Mouse (Mus musculus) limb, embryonic 14.5 days (tissue): ENCODE measurements around the gene Tmeff2. TPM values are rescaled to one million over a fixed set of nuclear protein-coding genes. Genes with fewer than 3 reads are reported as not detected.

ENCODE experiments used
- ATAC-seq: fragments of 200-750 bp; cut with Nextera tagmentation; 2 replicates; pipeline ENCODE4 v1.8.0; 2017; ENCODE audit warnings: low read depth, moderate number of reproducible peaks, moderate TSS enrichment; ENCODE audit not compliant: low FRiP score
- DNase-seq: peaks from one replicate; pipeline ENCODE4 v3.0.0-alpha.2; 2015; ENCODE audit warnings: low spot score
- H3K27ac ChIP-seq: fragments of 300-500 bp; sonication (generic); replicated peaks from 2 replicates; pipeline ENCODE4 v1.5.1; 2014; ENCODE audit warnings: low read depth, mild to moderate bottlenecking, low read length, moderate library complexity, mixed read lengths
- H3K27me3 ChIP-seq: fragments of 300-500 bp; sonication (generic); 2 replicates; pipeline ENCODE4 v1.6.1; 2014; ENCODE audit warnings: low read length, mixed read lengths; ENCODE audit not compliant: control insufficient read depth, insufficient read depth
- H3K36me3 ChIP-seq: fragments of 300-500 bp; sonication (generic); 2 replicates; pipeline ENCODE4 v1.6.1; 2014; ENCODE audit warnings: mild to moderate bottlenecking, low read length, moderate library complexity, mixed read lengths; ENCODE audit not compliant: control insufficient read depth, insufficient read depth
- H3K4me1 ChIP-seq: fragments of 300-500 bp; sonication (generic); 2 replicates; pipeline ENCODE4 v1.6.1; 2014; ENCODE audit warnings: antibody characterized with exemption, low read length, mixed read lengths; ENCODE audit not compliant: control insufficient read depth, insufficient read depth
- H3K4me2 ChIP-seq: fragments of 300-500 bp; sonication (generic); replicated peaks from 2 replicates; pipeline ENCODE4 v1.6.1; 2014; ENCODE audit warnings: low read depth, mild to moderate bottlenecking, low read length, moderate library complexity; ENCODE audit not compliant: severe bottlenecking
- H3K4me3 ChIP-seq: fragments of 300-500 bp; sonication (generic); replicated peaks from 2 replicates; pipeline ENCODE4 v1.5.1; 2014; ENCODE audit warnings: low read length
- H3K9ac ChIP-seq: fragments of 300-500 bp; sonication (generic); 2 replicates; pipeline ENCODE4 v1.6.1; 2014; ENCODE audit warnings: mild to moderate bottlenecking, low read depth, low read length, moderate library complexity; ENCODE audit not compliant: severe bottlenecking
- H3K9me3 ChIP-seq: fragments of 300-500 bp; sonication (generic); 2 replicates; pipeline ENCODE4 v1.6.1; 2016; ENCODE audit warnings: low read length; ENCODE audit not compliant: control insufficient read depth
- POLR2A ChIP-seq: fragments of 200-500 bp; IDR thresholded peaks from 2 replicates; pipeline ENCODE4 v1.8.0; 2012; ENCODE audit warnings: inconsistent platforms, mild to moderate bottlenecking, moderate library complexity, borderline replicate concordance; ENCODE audit not compliant: insufficient read depth, insufficient read length; ENCODE audit errors: extremely low read depth
- whole genome bisulfite sequencing: fragments of 180-500 bp; shearing (Covaris S2); extraction: QIAGEN DNeasy Blood & Tissue Kit; methylation state at CpG from one replicate; pipeline ENCODE4 v1.1.7; 2014; 5-methylcytosine and 5-hydroxymethylcytosine counted together
- polyA plus RNA-seq, 2 experiments: library from polyadenylated mRNA; depleted of rRNA in 1 of 2; stranded (reverse) in 1 of 2; unstranded in 1 of 2; fragments of >200 nt; fragmentation: Nextera tagmentation in 1 of 2; extraction: Ambion mirVana in 1 of 2; gene quantifications; 2 replicates each; pipeline versions ENCODE4 v1.2.1 to v1.2.3; 2012 to 2014

Gene Tmeff2
- polyA plus RNA-seq, 2 experiments, result 18.0 to 23.3 TPM

- Histone ChIP-seq H3K27me3 (no peaks in the 10 kb centered on the region), H3K4me2 (no peak overlapping the region), H3K36me3 (no peaks in the 10 kb centered on the region), H3K9me3 (no peaks in the 10 kb centered on the region), H3K27ac (no peak overlapping the region), H3K4me1 (no peaks in the 10 kb centered on the region), H3K4me3 (no peak overlapping the region), H3K9ac (no peak overlapping the region)
- ATAC-seq (no peak), DNase-seq (no peak)
- WGBS, result 85% methylated on average over 2 of the region's 2 CpGs
- TF ChIP-seq POLR2A, result no peak
Measured at GRCm38 (mm10) chr1:51184276-51184675, 283.8 kb downstream of the Tmeff2 start.

DNA sequence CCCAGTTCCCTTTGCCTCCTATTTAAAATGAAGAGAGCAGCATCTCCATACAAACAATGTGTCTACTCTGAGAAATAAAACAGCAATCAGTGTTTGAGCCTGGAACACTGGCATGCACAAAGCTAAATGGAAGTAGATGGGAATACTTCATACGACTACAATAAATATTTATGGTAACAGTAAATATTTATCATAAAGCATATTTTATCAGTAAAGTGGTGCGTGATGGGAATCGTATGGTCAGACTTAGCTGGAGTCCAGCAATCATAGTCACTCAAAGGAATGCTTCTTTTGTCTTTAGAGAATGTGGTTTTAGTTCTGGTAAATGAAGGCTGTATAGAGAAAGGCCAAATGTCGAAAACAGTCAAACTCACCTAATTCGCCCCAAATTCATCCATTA, 288.6 kb downstream of the Tmeff2 start:
- Histone ChIP-seq H3K27me3 (no peaks in the 10 kb centered on the region), H3K4me1 (no peaks in the 10 kb centered on the region), H3K36me3 (no peaks in the 10 kb centered on the region), H3K9ac (no peak overlapping the region), H3K4me2 (no peak overlapping the region), H3K27ac (no peak overlapping the region), H3K4me3 (no peak overlapping the region), H3K9me3 (no peaks in the 10 kb centered on the region)
- ATAC-seq, result no peak
- 94% methylated on average over 5 of the region's 5 CpGs for WGBS
- no peak for DNase-seq
- TF ChIP-seq POLR2A, result no peak

GRCm38 (mm10) chr1:51191253-51191652, 290.8 kb downstream of the Tmeff2 start:
- no peak overlapping the region for H3K4me2 ChIP-seq
- no peaks in the 10 kb centered on the region for H3K4me1 ChIP-seq
- no peaks in the 10 kb centered on the region for H3K9me3 ChIP-seq
- H3K4me3 ChIP-seq, result no peak overlapping the region
- DNase-seq (no peak), ATAC-seq (no peak)
- H3K9ac ChIP-seq, result no peak overlapping the region
- H3K27ac ChIP-seq, result no peak overlapping the region
- no peaks in the 10 kb centered on the region for H3K27me3 ChIP-seq
- no peak for TF ChIP-seq POLR2A
- H3K36me3 ChIP-seq, result no peaks in the 10 kb centered on the region

DNA sequence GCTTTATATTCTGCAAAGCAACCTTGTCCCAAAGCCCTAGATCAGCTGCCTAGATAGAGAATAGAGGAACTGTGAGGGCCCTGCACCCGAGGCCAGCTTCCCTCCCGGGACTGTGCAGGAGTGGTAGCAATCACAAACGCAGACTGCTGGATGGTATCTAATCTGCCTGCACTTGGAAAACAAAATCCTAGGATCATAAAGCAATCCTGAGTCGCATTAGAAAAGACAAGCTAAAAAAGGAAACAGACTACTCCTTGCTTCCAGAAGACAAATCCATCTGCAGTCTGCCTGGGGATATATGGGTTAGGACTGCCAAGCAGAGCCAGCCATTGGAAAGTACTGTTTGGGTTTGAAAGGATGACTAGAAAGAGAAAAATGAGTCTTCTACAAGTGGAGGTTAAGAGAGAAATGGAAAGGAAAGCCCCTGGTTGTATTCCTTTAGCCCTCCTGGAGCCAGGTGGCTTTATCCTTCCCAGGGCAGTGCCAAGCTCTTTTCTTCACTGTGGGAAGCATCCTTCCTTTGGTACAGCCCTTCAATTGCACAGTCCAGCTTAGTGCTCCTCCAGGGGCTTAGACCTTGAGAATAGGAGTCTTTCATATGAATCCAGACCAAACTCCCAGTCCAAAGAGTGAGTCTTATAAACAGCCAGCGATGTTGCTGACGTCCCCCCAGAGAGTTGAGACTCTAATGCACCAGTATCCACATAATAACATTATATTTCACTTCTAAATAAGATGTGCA, 291.6 kb downstream of the Tmeff2 start:
- Histone ChIP-seq H3K9ac (no peak overlapping the region), H3K27ac (no peak overlapping the region), H3K36me3 (no peaks in the 10 kb centered on the region), H3K27me3 (no peaks in the 10 kb centered on the region), H3K9me3 (no peaks in the 10 kb centered on the region), H3K4me3 (no peak overlapping the region), H3K4me2 (no peak overlapping the region), H3K4me1 (no peaks in the 10 kb centered on the region)
- 56% methylated on average over 6 of the region's 6 CpGs for WGBS
- DNase-seq (no peak), ATAC-seq (no peak)
- no peak for TF ChIP-seq POLR2A

- no peak for ATAC-seq
- 80% methylated on average over 11 of the region's 11 CpGs for WGBS
- H3K27ac ChIP-seq, result no peak overlapping the region
- no peaks in the 10 kb centered on the region for H3K36me3 ChIP-seq
- no peaks in the 10 kb centered on the region for H3K9me3 ChIP-seq
- H3K4me2 ChIP-seq, result no peak overlapping the region
- DNase-seq, result no peak
- H3K4me3 ChIP-seq, result no peak overlapping the region
- H3K9ac ChIP-seq, result no peak overlapping the region
- no peaks in the 10 kb centered on the region for H3K4me1 ChIP-seq
- H3K27me3 ChIP-seq, result no peaks in the 10 kb centered on the region
- no peak for TF ChIP-seq POLR2A
Measured at GRCm38 (mm10) chr1:51199088-51199830, 298.8 kb downstream of the Tmeff2 start.
